Mouse (Mus musculus) c-Kit-positive CD71-positive TER-119-positive erythroid progenitor cells, embryonic 14.5 days (primary cell): ENCODE measurements at regions not wholly inside any gene's neighbourhood (a gene's known extent, or its start where the extent isn't known, plus 50 kb on each side); places are given as distances from the start of the nearest gene placed in this dataset.
"Not testable (repeated sequence)": the region's sequence is repeated elsewhere in the genome, so short reads cannot be mapped to it uniquely, and the experiment has no call there.

Experiments used
- DNase-seq: peaks from one replicate; pipeline ENCODE4 v3.0.0-alpha.2; 2013; ENCODE audit warnings: low spot score

DNA sequence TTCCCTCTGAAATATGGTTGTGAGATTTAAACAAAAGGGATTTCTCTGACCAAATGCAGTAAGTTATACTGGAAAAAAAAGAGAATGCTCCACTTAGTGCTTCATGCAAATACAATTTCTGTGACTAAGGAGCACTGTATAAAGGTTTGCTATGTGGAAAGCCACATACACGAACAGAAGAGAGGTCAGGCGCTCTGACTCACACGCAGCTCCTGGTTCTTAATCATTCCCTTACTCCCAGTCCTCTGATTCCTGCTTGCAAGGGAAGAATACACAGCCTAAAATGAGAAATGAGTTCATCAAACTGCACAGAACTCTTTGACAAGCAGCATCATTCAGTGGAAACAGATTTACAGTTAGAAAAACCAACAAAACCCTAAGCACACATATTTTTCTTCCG lies 406.8 kb downstream of the Gja1 start:
- no peak for DNase-seq

DNA sequence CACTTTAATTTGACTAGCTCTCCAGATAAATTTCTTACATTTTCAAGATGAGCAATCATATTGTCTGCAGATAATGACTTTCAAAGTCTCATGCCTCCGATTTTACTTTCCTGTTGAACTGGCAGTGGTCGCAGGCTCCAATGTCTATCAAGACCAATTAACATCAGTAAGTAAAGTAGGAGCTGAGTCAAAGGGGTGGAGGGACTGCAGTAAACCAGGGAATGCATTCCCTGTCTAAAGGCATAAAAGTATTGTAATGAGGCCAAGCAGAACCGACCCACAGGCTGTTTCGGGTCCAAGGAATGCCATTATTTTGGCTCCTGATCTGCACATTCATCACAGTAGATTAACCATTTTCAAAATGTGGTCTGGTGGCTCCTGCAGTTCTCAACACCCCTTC lies 411.0 kb downstream of the Gja1 start:
- DNase-seq, result no peak

DNA sequence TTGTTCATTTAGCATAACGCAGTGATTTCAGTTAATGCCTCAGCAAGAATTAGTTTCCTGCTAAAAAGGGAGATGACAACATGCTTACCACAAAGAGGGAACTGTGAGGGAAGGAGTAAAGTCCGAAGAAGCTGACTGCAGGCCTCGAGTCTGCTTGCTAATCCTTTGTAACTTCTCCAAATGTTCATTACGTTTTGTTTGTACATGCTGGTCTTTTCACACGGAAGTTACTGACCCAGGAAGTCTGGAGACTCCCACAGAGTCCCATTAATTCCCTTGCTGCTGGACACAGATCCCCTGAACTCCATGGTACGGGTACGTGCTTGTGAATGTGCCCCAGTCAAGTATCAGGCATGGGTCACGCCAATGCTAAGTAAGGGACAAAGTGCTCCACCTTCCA lies 415.9 kb downstream of the Gja1 start:
- DNase-seq, result no peak

DNA sequence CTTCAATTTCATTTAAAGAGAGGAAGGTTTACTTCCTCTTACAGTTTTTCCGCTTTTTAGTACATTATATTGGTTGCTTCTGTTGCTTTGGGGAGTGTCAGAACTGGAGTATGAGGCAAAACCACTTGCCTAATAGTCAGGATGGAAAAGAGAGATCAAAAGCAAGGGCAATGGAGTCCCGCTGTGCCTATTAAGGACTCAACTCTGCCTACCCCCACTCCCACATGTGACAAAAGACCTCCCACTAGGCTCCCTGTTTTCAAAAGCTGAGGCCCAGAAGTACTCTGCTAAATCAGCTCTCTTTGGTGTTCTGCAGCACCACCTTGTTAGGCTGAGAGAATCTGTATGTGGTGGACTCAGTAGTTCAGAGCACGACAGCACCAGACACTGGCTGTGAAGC lies 418.3 kb downstream of the Gja1 start:
- DNase-seq, result no peak

DNA sequence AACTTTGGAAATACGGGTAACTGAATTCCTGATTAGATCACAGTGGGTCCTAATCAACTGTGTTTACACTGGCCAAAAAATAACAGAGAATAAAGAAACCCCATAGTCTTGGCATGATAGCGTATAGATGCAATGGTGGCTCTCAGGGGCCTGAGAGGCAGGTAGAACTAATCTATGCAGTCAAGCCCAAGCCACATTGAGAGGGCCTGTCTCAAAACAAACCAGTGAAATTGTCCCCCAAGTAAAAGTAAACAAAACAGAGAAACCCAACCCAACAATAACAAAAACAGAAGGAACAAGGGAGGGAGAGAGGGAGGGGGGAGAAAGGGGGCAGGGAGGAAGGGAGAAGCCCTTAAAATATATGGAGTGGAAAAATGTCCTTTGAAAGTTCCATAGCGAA lies 422.2 kb downstream of the Gja1 start:
- no peak for DNase-seq

DNA sequence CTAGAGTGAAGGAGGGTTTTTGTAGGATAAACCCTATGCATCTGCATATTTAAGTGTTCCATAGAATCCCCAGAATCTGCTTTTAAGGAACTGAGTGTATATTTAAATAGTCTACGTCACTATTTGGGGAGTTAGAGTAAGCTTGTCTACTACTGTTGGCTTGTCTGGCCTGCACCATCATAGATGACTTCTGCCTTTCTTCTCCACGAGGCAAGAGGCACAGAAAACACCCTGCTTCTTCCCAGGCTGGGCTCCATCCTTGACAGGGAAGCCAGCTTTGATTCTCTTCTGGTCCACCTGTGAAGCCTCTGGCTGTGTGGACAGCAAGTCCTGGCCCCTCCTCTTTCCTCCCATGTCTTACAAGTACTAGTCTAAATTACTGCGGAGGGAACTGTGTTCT lies 422.6 kb downstream of the Gja1 start:
- DNase-seq, result no peak

DNA sequence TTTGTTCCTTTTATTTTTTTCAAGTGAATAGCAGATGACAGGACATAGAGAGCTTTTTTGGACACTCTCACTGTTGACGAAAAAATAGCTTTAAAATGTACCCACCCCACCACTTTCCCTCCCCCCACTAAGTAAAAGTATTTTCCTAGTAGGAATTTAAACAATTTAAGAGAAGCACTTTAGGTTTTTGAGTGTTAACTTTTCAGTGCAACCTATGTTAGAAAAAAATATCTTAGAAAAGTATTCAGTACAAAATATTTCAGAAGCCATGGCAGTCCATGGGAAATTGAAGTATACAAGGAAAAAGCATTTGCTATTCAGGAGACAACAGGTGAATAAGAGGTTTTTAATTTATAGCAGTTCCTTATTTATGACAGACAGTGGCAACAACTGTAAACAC lies 431.9 kb downstream of the Gja1 start:
- no peak for DNase-seq

DNA sequence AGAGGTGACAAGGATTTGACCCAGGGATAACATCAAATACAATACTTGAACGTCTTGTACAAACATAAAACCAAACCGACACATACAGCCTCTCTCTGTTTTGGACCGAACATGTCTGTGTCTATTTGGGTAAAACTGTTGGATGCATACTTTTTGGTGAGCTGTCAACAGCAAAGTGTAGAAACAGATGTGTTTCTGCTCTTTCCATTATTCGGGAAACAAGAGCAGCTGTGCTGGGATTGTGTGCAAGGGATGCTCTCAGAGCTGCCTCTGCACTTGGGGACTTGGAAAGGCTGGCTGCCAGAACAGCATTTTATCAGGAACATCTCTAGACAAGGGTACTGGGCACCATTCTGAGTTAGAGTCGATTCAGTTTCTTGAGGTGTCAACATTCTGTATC lies 445.0 kb downstream of the Gja1 start:
- no peak for DNase-seq

DNA sequence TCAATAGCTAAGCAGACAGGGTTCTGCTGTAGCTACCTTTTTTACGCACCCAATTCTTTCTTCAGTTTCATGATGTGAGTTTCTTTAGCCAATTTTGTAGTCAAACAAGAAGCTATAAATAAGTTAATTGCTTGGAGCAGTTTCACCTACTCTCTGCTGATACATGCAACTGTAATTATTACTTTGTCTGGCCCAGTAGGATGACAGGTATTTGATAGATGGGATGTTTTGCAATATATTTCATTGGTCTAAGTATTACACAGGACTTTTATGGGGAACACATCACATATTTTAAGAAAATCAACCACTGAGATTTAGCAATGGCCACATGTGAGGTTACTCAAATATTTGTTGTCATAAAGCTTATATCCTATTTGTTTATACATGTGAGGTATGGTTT lies 454.2 kb downstream of the Gja1 start:
- DNase-seq, result no peak

DNA sequence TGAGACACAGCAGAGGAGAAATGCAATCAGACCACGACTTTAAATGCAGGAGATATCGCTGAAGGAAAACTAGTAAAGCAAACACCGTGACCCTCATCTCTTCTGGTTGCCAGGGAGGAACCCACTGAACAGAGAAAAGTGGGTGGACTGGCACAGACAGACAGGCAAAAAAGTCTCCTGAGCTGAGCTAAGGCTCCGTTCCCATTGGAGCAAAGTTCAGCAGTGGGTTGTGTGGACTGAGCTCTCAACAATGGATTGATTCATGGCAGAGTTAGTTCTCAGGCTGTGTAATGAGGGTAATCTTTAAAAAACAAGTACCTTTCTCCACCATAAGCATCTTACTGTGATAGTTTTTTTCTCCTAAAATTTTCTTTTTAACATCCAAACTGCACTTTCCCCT lies 454.8 kb downstream of the Gja1 start:
- no peak for DNase-seq

DNA sequence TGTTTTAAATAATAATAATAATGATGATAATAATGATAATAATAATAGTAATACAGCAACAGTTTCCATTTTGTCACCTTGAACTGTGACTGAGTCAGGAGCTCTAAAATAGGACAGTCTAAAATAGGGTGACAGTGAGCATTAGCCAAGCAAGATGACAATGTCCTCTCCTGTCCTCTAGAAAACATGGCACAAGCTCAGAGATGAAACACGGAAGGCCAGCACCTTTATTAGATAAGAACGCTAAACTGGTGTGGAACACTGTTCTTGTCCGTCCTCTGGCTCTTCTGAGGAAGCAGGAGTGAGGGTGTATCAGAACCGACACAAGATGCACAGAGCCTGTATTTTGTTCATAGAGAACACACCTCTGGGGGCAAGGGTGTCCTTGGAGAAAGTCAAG lies 459.0 kb downstream of the Gja1 start:
- DNase-seq, result no peak

DNA sequence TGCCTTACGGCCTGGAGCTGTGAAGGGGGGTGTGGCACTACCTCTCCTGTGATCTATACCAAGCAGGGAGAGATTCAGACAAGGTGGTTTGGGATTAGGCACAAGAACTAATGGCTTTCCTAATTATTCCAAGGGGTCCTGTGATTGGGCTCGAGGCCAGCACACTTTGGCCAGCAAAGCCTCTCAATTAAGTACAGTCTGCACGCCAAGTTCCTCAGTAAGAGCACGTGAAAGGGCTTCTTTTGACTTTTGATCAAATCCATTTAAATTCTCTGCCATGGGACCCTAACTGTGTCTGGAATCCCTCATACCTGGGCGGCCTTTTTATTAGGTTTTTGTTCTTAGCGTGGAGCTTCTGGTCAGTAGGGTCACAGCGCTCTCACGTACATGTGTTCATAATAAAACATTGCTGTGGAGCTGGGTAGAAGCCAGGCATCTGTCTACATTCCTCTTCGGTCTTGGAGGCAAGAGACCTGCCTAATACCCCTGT lies 461.9 kb downstream of the Gja1 start:
- DNase-seq, result no peak

DNA sequence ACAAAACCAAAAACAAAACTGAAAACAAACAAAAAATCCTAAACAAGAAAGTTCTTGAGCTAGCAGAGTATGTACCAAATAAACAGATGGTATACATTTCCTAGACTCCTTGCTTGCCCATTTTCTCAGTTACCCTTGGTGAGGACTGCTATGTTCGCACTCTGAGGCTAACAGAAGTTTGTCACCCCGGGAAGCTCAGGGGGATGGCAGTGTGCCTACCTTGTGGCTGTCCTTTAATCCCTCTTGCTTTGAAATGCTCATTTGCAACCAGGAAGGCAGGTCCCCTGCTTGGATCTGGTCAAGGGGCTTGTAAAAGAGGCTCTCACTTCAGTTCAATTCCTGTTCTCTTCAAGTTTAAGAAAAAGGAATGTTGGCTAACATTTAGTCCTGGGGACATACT lies 462.4 kb downstream of the Gja1 start:
- no peak for DNase-seq

DNA sequence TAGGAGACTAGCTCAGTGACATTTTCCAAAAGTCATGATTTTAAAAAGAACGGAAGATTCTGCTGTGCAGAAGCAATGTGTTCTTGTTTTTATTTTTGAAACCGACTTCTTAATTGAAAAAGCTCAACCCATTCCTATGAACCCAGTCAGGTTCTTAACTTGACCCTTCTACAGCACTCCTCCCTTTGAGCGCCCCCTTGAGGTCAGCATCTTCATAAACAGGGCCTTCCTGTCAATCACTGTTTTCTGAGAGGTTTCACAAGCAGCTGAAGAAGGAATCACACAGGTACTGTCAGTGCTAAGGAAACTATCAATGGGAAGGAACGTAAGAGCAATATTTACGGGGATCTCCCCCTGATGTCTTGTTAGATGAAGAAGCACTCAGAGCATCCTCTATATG lies 463.6 kb downstream of the Gja1 start:
- peak; percentile 3 for DNase-seq

DNA sequence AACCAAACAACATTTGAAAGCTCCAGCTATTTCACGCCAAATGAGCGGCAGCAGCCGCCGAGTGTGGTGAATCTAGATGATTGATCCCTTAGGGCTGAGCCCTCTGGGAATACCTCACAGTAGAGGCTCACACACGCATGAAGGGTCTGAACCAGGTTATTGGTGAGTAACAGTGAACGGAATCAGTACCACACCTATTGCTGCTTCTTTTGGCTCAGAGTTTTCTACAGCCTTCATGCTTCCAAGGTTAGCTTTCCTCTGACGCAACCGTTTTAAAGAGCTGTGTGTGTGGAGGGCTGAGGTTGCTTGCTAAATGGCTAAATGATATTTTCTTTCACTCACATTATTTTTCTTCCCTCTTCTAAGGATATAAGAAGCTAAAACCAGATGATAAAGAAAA lies 464.4 kb downstream of the Gja1 start:
- no peak for DNase-seq

DNA sequence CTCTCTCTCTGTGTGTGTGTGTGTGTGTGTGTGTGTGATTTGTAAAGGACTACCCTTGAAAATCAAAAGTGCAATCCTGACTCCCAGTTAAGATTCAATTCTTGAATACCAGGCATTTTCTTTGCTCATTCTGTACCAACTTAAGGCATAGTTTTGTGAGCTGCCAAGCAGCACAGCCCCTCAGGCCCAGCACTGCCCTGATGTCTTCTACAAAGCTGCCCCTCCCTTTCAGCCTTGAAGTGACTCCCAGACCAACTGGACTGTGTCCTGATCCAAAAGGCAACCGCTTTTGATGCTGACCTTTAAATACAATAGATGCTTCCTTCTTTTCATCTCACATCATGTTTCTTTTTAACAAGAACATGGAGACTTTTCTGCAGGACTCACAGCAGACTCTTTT lies 464.8 kb downstream of the Gja1 start:
- no peak for DNase-seq

DNA sequence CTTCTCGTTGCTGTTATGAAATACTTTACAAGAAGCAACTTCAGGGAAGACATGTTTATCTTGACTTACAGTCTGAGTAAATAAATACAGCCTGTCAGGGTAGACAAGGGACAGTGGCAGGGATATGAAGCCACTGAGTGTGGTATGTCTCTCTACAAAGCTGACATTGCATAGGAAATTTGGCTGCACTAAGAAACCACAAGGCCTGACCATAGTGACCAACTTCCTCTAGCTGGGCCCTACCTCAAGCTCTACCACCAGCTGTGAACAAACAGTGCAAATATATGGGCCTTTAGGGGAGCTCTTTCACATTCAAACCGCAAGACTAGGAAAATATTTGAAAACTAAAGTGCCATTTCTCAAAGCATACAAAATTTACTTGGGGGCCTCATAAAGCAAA lies 475.4 kb downstream of the Gja1 start:
- no peak for DNase-seq

DNA sequence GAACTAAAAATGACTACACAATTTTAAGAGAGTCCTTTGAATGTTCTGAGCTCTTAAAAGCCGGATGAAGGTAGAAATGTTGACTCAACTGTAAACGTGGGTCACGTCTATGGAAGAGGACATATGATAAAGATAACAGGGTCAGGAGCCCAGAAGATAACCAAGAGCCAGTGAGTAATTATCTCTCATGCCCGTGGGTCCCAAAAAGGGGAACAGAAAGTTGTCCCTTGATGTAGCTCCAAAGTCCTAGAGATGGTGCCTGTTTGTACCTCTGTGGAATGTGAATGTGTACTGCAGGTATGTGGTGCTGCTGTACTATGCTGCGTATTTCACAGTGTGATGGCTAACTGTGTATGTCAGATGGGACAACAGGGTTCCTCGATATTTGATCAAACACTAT lies 479.1 kb downstream of the Gja1 start:
- no peak for DNase-seq

DNA sequence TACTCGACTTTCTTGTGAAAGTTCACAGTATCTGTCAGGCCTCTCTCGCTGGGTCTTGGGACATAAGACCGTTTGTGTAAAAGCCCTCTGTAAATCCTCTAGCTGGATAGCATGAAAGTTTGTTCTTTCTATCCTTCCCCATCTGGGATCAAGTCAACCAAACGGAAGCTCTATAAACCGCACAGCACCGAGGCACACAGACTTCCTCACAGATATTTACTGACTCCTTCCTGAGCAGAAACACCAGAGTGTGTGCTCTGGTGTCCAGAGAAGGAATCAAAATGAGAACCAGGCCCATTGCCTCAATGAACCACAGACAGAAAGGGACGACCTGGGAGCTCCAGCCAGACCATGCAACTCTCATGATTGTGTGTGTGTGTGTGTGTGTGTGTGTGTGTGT lies 502.6 kb downstream of the Gja1 start:
- no peak for DNase-seq

DNA sequence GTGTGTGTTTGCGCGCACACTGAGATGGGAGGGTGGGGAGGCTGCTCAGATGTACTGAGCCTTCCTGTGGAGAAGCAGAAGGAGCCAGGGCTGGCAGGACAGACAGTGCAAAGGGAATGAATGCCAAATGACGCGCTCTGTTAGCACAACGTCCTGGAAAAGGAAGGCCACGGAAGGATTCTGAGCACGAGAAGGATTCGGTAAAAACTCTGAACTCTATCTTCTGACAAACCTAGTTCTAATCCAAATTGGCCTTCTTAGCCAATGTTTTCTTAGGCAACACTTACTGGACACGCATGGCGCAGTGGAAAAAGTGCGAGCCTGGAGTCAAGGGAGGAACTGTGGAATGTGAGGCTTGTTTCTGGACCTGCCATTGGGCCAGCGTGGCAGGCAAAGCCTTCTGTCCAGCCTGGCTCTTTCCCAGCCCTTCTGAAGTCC lies 503.0 kb downstream of the Gja1 start:
- DNase-seq, result no peak

DNA sequence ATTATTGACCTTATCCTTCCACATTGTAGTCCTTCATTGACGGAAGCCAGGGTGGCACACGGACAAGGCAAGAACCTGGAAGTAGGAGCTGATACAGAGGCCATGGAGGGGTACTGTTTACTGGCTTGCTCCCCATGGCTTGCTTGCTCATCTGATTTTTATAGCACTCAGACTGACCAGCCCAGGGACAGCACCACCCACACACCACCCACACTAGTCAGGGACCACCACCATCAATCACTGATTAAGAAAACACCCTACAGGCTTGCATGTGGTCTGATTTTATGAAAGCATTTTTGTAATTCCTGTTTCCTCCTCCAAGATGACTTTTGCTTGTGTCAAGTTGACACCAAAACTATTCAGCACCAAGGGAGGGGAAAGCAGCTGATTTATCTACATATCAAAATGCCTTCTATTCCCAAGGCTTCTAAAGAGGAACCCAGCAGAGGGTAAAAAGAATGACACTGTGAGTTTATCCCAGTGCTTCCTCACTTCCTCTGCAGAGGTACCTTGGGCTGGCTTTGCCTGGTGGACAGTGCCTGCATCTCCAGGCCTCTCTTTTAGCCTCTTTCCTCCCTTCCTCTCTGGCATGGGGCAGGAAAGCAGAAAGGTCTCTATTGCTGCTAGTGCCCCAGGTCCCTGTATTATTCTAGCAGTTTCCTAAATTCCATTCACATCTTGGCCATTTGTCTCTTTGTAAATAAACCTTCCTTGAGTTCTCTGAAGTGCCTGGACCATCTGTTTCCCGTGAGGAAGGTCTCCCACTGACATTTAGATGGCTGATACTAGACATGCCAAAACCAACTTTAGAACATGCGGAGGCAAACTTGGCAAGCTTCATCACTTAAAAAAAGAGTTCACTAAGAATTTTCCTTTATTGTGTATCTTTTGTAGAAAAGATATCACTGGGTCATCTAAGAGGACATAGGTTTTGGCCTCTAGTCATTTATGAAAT lies 507.6 kb downstream of the Gja1 start:
- no peak for DNase-seq

DNA sequence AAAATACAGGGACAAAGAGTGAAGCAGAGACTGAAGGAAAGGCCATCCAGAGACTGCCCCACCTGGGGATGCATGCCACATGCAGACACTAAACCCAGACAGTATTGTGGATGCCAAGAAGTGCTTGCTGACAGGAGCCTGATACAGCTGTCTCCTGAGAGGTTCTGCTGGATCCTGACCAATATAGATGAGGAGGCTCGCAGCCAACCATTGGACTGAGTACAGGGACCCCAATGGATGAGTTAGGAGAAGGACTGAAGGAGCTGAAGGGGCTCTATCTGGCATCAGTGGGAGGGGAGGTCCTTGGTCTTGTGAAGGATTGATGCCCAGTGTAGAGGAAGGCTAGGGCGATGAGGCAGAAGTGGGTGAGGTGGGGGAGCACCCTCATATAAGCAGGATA lies 514.4 kb downstream of the Gja1 start:
- not testable (repeated sequence) for DNase-seq

DNA sequence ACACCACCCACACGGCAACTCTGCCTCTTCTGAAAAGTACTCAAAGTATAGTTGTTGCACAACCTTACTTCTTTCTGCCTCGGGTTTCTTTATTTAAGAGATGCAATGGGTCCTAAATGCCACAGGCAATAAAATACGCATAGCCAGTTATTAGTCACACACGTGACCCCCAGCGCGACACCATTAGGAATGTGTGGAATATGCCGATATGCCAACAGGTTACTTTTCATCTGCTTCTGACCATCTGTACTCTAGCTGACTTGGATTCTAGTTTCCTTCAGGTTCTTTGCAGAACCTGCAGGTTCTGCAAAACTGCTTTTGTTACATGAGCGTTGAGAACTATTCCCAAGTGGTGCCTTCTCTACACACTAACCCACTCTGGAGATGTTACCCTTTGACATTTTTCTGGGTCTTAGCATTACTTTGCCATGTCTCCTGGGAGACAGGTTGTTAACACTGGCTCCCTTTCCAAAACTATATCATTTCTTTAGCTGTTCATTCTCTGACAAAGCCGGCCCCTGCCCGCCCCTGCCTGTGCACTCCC lies 515.6 kb downstream of the Gja1 start:
- no peak for DNase-seq

DNA sequence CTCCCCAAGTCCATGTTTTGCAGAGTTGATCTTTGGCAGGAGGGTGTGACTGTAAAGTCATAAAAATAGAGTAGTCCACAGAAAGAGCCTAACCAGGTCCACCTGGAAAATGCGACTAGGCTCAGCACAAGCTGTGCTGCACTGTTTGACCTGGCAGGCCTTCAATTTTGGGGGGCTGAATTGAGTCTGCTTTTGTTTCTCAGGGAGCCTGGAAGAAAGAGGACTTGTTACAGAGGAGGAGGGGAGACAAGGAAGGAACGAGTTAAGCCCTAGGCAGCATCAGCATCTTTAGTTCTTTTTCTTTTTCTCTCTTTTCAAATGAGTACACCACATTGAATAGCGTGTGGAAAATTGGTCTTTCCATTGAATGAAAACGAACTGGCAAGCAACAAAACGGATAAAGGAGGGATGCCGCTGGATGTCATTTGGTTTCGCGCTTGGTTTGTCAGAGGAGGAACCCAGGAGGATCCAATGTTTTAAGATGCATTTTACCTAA lies 516.1 kb downstream of the Gja1 start:
- DNase-seq, result no peak
